Mouse (Mus musculus) heart, postnatal 14 days (tissue): ENCODE data around the gene Vmn2r-ps159. TPM values are rescaled to one million over a fixed set of nuclear protein-coding genes. Genes with fewer than 3 reads are reported as not detected.
"Not testable (repeated sequence)": the region's sequence is repeated elsewhere in the genome, so short reads cannot be mapped to it uniquely, and the experiment has no call there.

Experiments
- DNase-seq, 2 experiments: peaks; one replicate each; pipeline ENCODE4 v3.0.0; 2021 to 2022
- intact Hi-C: fragments of 180-260 bp; cut with DNase I; formaldehyde crosslinking; loops from one replicate; pipeline ENCODE4 v1.15.1; 2025
- long read RNA-seq, 2 experiments: library from polyadenylated mRNA; stranded (forward); transcript quantifications; one replicate each; pipeline ENCODE4 v2.0.0; 2021
- total RNA-seq, 2 experiments: library from RNA; stranded (reverse); gene quantifications; 2 replicates each; pipeline ENCODE4 v1.2.3; 2021

Gene Vmn2r-ps159
- not detected for total RNA-seq
- long read RNA-seq, experiment 1 = 0 reads
- long read RNA-seq, experiment 2 = 0 reads

DNA sequence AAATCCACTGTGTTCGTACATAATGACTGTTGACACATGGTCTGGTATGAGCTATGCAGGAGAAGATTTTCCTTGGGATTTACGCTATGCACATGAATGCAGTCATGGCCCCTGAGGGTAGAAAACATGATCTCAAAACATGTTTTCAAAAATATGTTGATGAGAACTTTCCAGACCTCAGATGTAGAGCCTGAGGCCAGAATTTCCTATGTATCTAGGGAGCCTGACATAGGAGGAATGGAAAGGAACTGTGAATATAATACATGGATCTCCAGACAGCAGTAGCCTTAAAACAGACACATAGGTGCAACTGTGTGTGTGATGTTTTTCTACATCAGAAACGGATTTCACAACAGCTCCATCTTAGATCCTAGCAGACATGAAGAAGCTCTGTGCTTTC is at the start of gene Vmn2r-ps159:
Gene Vmn2r-ps159 (plus strand): TSS at position 301 of the 400 bp plus-strand sequence.
- intact Hi-C loops, DNase-seq: not testable (repeated sequence)

DNA sequence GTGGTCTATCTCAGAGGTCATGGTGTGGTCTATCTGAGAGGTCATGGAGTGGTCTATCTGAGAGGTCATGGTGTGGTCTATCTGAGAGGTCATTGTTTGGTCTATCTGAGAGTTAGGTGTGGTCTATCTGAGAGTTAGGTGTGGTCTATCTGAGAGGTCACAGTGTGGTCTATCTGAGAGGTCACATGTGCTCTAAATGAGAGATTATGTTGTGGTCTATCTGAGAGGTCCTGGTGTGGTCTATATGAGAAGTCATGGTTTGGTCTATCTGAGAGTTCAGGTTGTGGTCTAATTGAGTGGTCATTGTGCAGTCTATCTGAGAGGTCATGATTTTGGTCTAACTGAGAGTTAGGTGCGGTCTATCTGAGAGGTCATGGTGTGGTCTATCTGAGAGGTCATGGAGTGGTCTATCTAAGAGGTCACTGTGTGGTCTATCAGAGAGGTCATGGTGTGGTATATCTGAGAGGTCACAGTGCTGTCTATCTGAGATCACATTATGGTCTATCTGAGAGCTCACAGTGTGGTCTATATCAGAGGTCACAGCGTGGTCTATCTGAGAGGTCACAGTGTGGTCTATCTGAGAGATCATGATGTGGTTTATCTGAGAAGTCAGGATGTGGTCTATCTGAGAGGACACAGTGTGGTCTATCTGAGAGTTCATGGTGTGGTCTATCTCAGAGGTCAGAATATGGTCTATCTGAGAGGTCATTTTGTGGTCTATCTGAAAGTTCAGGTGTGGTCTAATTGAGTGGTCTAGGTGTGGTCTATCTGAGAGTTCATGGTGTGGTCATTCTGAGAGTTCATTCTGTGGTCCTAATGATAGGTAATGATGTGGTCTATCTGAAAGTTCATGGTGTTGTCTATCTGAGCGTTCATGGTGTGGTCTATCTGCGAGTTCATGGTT is 10.9 kb downstream of the Vmn2r-ps159 start:
- intact Hi-C loops, DNase-seq: not testable (repeated sequence)

DNA sequence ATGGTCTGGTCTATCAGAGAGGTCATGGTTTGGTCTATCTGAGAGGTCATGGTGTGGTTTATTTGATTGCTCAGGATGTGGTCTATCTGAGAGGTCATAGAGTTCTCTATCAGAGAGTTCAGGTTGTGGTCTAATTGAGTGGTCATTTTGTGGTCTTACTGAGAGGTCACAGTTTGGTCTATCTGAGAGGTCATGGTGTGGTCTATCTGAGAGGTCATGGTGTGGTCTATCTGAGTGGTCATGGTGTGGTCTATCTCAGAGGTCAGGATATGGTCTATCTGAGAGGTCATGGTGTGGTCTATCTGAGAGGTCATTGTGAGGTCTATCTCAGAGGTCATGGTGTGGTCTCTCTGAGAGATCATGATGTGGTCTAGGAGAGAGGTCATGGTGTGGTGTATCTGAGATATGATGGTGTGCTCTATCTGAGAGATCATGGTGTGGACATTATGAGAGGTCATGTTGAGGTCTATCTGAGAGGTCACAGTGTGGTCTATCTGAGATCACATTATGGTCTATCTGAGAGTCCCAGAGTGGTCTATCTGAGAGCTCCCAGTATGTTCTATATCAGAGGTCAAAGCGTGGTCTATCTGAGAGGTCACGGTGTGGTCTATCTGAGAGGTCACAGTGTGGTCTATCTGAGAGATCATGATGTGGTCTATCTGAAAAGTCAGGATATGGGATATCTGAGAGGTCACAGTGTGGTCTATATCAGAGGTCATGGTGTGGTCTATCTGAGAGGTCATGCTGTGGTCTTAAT is 11.8 kb downstream of the Vmn2r-ps159 start:
- DNase-seq = no peak

DNA sequence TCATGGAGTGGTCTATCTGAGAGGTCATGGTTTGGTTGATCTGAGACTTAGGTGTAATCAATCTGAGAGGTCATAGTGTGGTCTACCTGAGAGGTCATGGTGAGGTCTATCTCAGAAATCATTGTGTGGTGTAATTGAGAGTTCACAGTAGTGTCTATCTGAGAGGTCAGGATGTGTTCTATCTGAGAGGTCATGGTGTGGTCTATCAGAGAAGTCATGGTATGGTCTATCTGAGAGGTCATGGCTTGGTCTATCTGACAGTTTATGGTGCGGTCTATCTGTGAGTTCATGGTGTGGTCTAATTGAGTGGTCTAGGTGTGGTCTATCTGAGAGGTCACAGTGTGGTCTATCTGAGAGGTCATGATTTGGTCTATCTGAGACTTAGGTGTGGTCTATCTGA is 12.4 kb downstream of the Vmn2r-ps159 start:
- DNase-seq = no peak
- intact Hi-C loops = no loop called here

More for the DNA sequence above, 11.8 kb downstream of the Vmn2r-ps159 start:
- intact Hi-C loops = no loop called here

DNA sequence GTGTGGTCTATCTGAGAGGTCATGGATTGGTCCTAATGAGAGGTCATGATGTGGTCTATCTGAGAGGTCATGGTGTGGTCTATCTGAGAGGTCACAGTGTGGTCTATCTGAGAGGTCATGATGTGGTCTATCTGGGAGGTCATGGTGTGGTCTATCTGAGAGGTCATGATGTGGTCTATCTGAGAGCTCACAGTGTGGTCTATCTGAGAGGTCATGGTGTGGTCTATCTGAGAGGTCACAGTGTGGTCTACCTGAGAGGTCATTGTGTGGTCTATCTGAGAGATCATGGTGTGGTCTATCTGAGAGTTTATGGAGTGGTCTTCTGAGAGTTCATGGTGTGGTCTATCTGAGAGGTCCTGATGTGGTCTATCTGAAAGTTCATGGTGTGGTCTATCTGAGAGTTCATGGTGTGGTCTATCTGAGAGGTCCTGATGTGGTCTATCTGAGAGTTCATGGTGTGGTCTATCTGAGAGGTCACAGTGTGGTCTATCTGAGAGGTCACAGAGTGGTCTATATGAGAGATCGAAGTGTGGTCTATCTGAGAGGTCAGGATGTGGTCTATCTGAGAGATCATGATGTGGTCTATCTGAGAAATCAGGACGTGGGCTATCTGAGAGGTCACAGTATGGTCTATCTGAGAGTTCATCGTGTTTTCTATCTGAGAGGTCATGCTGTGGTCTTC is 26.0 kb downstream of the Vmn2r-ps159 start:
- intact Hi-C loops, DNase-seq: not testable (repeated sequence)

Other genes with a start within 250 kb of the Vmn2r-ps159 start
- 1 to 10 TPM; 4.6 to 4.8 TPM for gene 9430015G10Rik, start 221.1 kb upstream of the Vmn2r-ps159 start, total RNA-seq
- gene Rnf223, start 200.6 kb upstream of the Vmn2r-ps159 start, total RNA-seq = under 1 TPM; 0.07 to 0.22 TPM
- 10 to 100 TPM; 71.8 to 72.6 TPM for gene Agrn, start 133.6 kb upstream of the Vmn2r-ps159 start, total RNA-seq
- gene Isg15, start 130.3 kb upstream of the Vmn2r-ps159 start, total RNA-seq = 1 to 10 TPM; 1.9 to 2.6 TPM
- gene AW011738, start 127.8 kb upstream of the Vmn2r-ps159 start, total RNA-seq = 1 to 10 TPM; 5.5 to 6.3 TPM
- 100 to 1,000 TPM; 178 to 193 TPM for gene Perm1, start 115.2 kb upstream of the Vmn2r-ps159 start, total RNA-seq
- gene Plekhn1, start 96.2 kb upstream of the Vmn2r-ps159 start, total RNA-seq = 10 to 100 TPM in 1 of 2 experiments, 1 to 10 TPM in 1; 9.3 to 11.0 TPM
- gene Noc2l, start 95.1 kb upstream of the Vmn2r-ps159 start, total RNA-seq = 10 to 100 TPM; 20.0 to 22.3 TPM
- under 1 TPM; 0.22 TPM for gene Samd11, start 75.4 kb upstream of the Vmn2r-ps159 start, total RNA-seq